Mouse (Mus musculus) testis, adult 2 months (tissue): ENCODE results near the gene Rtkn. TPM values are rescaled to one million over a fixed set of nuclear protein-coding genes. Genes with fewer than 3 reads are reported as not detected.
A peak's percentile ranks its signal among the peaks of the same experiment; 100 is the strongest.

Experiments
- H3K27ac ChIP-seq: fragments of 200-500 bp; 2 replicates; pipeline ENCODE4 v1.5.1; 2012; ENCODE audit warnings: low read depth, low read length; ENCODE audit not compliant: control insufficient read depth, insufficient read depth
- H3K27me3 ChIP-seq: fragments of 200-500 bp; 2 replicates; pipeline ENCODE4 v1.6.1; 2012; ENCODE audit warnings: mild to moderate bottlenecking, low read length, moderate library complexity; ENCODE audit not compliant: control insufficient read depth, insufficient read depth
- H3K36me3 ChIP-seq: fragments of 200-500 bp; 2 replicates; pipeline ENCODE4 v1.6.1; 2012; ENCODE audit warnings: mild to moderate bottlenecking, low read length; ENCODE audit not compliant: control insufficient read depth, insufficient read depth
- H3K4me1 ChIP-seq: fragments of 200-500 bp; 2 replicates; pipeline ENCODE4 v1.6.1; 2012; ENCODE audit warnings: low read length; ENCODE audit not compliant: control insufficient read depth, insufficient read depth
- H3K4me3 ChIP-seq: fragments of 200-500 bp; 2 replicates; pipeline ENCODE4 v1.5.1; 2012; ENCODE audit warnings: low read depth, mild to moderate bottlenecking, low read length, moderate library complexity, mixed read lengths; ENCODE audit not compliant: control insufficient read depth
- CTCF ChIP-seq: fragments of 200-500 bp; IDR thresholded peaks from 2 replicates; pipeline ENCODE4 v1.5.1; 2012; ENCODE audit warnings: low read depth, mild to moderate bottlenecking, inconsistent platforms, low read length, moderate library complexity; ENCODE audit not compliant: control insufficient read depth, insufficient read depth, insufficient replicate concordance
- POLR2A ChIP-seq: fragments of 200-500 bp; IDR thresholded peaks from 2 replicates; pipeline ENCODE4 v1.6.1; 2012; ENCODE audit warnings: low read depth, mild to moderate bottlenecking, inconsistent platforms, low read length, moderate library complexity; ENCODE audit not compliant: control insufficient read depth
- polyA plus RNA-seq: library from polyadenylated mRNA; depleted of rRNA; stranded (reverse); fragments of >200 nt; gene quantifications from 2 replicates; pipeline ENCODE4 v1.2.3, GENCODE M21; 2012

Gene Rtkn
- polyA plus RNA-seq, 1 experiment, result 13.2 TPM

DNA sequence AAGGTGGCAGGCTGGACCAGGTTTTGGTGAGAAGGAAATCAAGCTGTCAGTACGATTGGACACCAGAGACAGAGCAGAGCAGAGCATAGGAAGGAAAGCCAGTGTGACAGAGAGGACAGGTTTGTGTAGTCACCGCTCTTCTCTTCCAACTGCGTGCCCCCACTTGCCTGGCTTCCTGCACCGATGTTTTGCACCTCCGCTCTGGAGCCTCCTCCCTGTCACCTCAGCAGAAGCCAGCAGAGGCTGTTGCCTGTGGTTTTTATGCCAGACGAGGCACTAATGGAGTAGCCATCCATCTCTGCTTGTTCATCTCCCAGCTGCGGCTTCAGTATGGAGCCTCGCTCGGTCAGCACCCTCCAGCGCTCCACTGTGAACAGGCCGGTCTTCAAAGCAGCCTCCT is 7.6 kb downstream of the Rtkn start:
- Histone ChIP-seq H3K36me3 (no peaks in the 10 kb centered on the region), H3K27me3 (no peaks in the 10 kb centered on the region), H3K27ac (no peak overlapping the region), H3K4me3 (peak overlapping the region; percentile 28), H3K4me1 (peaks cover 12% of the 10 kb centered on the region)
- TF ChIP-seq CTCF, result no peak
- TF ChIP-seq POLR2A, result no peak

DNA sequence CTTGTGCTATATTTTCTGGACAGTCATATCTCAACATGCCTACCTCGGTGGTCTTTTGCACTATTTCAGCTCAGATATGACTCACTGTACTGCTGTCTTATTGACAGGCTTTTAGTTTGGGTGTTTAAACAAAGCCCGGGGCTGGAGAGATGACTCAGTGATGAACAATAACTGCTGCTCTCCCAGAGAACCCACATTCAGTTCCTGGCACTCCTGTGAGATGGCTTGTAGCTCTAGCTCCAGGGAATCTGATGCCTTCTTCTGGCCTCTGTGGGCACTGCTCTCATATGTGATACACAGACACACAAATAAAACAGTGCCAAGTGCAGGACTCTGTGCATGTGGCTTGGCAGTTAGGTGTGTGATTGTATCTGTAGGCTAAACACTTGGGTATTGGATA is 9.9 kb downstream of the Rtkn start:
- no peaks in the 10 kb centered on the region for H3K27me3 ChIP-seq
- no peak overlapping the region for H3K4me3 ChIP-seq
- H3K4me1 ChIP-seq, result peaks cover 7% of the 10 kb centered on the region
- H3K27ac ChIP-seq, result no peak overlapping the region
- TF ChIP-seq POLR2A (no peak), CTCF (no peak)
- no peaks in the 10 kb centered on the region for H3K36me3 ChIP-seq

- Histone ChIP-seq H3K36me3 (no peaks in the 10 kb centered on the region), H3K27me3 (no peaks in the 10 kb centered on the region), H3K27ac (no peak overlapping the region), H3K4me3 (no peak overlapping the region), H3K4me1 (peaks cover 7% of the 10 kb centered on the region)
- TF ChIP-seq CTCF (no peak), POLR2A (no peak)
These were observed 10.5 kb downstream of the Rtkn start for GRCm38 (mm10) chr6:83145805-83146204.

- Histone ChIP-seq H3K36me3 (no peaks in the 10 kb centered on the region), H3K4me1 (peaks cover 2% of the 10 kb centered on the region), H3K27ac (no peak overlapping the region), H3K4me3 (no peak overlapping the region), H3K27me3 (no peaks in the 10 kb centered on the region)
- TF ChIP-seq CTCF (no peak), POLR2A (no peak)
These were observed 12.0 kb downstream of the Rtkn start for GRCm38 (mm10) chr6:83147280-83147679.

DNA sequence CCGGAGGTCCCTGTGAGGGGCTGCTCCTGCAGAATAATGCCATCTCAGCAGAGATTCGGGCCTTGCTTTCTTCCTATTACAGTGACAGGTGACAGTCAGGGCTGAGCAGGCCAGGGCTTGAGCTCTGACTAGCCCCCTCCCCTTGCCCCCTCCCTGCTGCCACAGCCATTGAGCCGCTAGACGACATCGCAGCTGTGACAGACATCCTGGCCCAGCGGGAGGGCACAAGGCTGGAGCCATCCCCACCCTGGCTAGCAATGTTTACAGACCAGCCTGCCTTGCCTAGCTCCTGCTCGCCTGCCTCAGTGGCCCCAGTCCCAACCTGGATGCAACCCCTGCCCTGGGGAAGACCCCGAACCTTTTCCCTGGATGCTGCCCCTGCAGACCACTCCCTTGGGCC is 16.5 kb downstream of the Rtkn start:
- Histone ChIP-seq H3K4me1 (peaks cover 6% of the 10 kb centered on the region; the same call in 1 of the 2 replicates), H3K27me3 (no peaks in the 10 kb centered on the region), H3K4me3 (no peak overlapping the region), H3K27ac (no peak overlapping the region), H3K36me3 (no peaks in the 10 kb centered on the region)
- TF ChIP-seq POLR2A, result no peak
- TF ChIP-seq CTCF, result no peak

DNA sequence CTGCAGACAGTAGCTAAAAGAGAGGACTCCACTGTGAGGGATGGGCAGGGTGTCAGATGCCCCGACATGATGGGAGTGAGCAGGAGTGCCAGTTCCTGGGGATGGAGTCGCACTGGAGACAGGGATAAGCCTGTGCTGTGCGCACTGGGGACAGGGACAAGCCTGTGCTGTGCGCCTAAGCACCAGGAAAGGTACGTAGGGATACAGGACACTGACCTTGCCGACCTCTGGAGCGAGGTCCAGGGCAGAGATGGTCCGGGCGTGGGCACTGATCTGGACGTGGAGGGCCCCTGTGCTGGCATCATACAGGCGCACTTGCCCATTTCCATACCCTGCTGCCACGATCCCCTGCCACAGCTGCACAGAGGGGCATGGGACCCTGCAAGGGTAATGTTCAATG is 17.8 kb downstream of the Rtkn start:
- TF ChIP-seq POLR2A (no peak), CTCF (no peak)

DNA sequence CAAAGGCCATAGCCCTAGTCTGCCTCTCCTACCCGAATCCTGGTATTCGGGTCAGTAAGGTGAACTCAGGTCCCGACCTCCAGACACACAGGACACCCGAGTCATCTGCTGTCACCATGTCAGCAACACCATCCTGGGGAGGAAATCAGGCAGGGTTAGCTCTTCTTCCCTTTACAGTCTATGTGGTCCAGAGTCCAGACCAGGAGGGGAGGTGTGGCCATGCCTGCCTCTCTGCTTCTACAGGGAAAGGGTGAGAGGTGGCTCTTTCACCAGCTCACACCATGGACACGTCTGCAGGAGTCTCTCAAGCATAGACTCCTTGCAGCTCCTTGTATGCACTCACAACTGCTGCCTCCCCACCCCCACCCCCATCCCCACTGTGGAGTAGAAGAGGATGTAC is 18.2 kb downstream of the Rtkn start:
- Histone ChIP-seq H3K4me1 (peaks cover 6% of the 10 kb centered on the region; the same call in 1 of the 2 replicates), H3K36me3 (no peaks in the 10 kb centered on the region), H3K4me3 (no peak overlapping the region), H3K27me3 (no peaks in the 10 kb centered on the region), H3K27ac (no peak overlapping the region)
- TF ChIP-seq POLR2A (no peak), CTCF (no peak)

More for the DNA sequence above, 17.8 kb downstream of the Rtkn start:
- Histone ChIP-seq H3K27ac (no peak overlapping the region), H3K4me3 (no peak overlapping the region), H3K36me3 (no peaks in the 10 kb centered on the region), H3K4me1 (peaks cover 6% of the 10 kb centered on the region; the same call in 1 of the 2 replicates), H3K27me3 (no peaks in the 10 kb centered on the region)
